Mouse (Mus musculus) frontal cortex, adult (tissue): ENCODE results near the gene En1.

Experiments
- ATAC-seq: cut with Nextera tagmentation; 2 replicates; pipeline ENCODE4 v1.9.2; 2017; ENCODE audit warnings: mild to moderate bottlenecking, moderate library complexity, mixed read lengths; ENCODE audit not compliant: low TSS enrichment

Gene En1

DNA sequence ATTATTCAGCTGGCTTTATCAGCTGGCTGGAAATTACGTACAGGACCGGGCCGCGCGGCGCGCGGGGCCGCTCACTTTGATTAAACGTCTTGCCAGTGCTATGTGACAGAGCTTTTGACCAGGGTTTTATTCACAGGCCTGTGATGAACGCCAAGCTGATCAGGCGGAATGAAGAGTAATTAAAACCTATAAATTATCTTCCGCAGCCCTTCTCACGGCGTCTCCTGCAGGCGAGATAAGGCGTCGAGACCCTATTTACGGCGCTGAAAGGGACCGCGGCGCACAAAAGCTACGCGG lies 2.1 kb upstream of the En1 start:
- no peak for ATAC-seq

- no peak for ATAC-seq
Observed at GRCm38 (mm10) chr1:120600516-120601252, 1.5 kb upstream of the En1 start.

DNA sequence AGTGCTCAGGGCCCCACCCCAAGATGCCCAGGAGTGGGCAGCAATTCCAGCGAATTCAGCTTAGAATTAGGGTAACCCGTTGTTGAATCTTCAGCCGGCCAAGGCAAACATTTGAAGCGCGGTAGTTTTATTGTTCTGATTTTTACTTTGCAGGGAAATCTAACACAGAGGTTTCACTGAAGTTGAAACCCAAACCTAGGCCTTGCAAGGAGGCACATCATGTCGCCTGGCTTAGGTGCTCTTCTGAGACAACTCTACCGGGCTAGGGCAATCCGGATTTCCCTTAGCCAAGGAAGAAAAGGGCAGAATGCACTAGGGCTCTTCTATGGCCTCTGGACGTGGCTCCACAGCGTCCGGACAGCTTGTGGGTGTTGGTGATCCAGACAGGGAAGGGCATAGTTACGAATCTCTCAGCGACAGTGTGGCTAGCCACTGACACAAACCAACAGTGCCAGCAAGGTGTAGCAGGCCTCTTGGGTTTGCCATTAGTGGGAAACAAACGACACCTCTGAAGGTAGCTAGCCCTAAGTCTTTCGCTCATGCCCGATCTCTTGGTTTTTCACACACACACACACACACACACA lies 873 bp upstream of the En1 start:
- ATAC-seq, result no peak

DNA sequence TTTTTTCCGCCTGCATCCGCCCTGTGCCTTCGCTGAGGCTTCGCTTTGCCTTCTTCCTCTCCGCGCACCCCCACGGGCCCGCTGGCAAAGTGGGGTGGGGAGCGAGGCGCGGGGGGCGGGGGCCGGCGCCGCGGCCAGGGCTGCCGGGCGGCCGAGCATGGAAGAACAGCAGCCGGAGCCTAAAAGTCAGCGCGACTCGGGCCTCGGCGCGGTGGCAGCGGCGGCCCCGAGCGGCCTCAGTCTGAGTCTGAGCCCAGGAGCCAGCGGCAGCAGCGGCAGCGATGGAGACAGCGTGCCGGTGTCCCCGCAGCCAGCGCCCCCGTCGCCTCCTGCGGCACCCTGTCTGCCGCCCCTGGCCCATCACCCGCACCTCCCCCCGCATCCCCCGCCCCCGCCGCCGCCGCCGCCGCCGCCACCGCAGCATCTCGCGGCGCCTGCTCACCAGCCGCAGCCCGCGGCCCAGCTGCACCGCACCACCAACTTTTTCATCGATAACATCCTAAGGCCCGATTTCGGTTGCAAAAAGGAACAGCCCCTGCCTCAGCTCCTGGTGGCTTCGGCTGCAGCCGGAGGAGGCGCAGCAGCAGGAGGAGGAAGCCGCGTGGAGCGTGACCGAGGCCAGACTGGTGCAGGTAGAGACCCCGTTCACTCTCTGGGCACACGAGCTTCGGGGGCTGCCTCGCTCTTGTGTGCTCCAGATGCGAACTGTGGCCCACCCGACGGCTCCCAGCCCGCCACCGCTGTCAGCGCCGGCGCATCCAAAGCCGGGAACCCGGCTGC lies 848 bp downstream of the En1 start:
- ATAC-seq, result no peak

- ATAC-seq, result no peak
Observed at GRCm38 (mm10) chr1:120603656-120604051, 1.4 kb downstream of the En1 start.

DNA sequence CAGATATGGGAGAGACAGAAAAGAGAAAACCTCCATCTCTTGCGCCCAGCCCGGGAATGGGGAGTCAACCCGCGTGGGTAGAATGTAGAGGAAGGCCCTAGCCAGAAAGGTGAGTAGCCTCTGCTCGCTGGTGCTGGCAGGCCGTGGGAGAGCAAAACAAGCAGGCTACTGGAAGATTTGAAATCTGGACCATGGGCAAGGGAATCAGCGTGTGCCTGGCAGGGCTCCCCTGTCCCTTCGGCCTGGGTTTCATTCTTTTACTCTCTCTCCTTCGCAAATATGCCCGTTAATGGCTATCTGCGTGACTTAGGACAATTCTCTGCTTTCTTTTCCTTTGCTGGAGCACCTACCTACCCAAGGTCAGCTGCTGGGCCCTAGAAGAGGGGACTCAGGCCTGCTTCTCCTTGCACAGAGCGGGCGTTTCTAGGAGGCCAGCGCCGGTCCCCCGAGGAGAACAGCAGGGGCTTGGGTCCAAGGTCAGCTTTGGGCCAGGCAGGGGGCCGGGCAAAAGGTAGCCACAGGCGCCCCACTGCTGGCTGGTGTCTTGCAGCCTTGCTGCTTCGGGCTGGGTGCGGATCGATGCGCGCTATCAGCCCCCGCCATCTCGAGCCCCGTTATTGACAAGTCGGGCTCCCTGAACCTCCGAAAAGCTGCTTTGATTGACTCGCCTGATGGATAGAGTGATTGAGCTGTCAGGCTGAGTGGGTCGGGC lies 2.4 kb downstream of the En1 start:
- no peak for ATAC-seq

DNA sequence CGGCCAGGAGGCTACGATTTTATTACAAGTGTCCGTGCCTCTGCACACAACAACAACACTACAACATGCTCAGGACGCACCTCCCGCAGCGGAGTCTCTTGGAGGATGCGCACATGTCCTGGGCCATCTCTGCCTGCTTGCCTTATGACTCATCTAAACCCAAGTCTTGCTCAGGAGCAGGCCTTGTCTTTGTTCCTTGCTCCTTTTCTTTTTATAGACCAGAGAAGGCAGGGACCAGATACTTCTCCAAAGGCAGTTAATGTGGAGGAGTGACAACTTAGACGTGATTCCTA lies 2.9 kb downstream of the En1 start:
- ATAC-seq, result no peak

DNA sequence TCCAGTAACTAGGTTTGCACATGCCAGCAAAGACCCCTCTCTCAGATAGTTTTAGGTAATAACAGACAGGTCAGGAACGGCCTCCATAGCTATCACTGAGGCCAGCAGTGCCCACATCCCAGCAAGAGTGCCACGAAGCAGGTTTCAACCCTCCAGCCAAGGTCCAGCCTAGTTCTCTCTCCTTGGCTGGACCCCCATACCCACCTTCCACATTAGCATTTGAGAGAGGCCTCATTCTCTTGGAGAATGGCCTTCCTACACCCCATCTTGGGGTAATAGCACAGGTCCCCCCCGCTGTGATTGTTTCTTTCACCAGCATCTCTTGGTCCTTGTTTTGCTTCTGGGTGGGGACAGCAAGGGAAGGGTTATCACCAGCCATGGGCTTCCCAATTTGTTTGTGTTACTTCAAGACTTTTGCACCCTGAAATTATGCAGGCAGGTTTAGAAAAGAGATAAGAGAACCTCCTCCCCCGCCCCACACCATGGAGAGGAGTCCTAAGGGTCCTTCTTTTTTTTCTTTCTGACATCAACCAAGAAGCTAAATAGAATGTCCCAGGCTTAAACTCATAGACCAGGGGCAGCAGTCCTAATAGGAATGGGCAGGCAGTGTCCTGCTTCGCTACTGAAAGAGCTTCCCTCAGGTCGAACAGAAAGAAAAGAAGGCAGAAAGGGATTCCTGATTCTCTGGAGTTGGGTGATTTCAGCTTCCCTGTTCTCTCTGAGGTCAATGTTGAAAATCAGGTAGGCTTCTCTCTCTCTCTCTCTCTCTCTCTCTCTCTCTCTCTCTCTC lies 3.5 kb downstream of the En1 start:
- ATAC-seq, result no peak

DNA sequence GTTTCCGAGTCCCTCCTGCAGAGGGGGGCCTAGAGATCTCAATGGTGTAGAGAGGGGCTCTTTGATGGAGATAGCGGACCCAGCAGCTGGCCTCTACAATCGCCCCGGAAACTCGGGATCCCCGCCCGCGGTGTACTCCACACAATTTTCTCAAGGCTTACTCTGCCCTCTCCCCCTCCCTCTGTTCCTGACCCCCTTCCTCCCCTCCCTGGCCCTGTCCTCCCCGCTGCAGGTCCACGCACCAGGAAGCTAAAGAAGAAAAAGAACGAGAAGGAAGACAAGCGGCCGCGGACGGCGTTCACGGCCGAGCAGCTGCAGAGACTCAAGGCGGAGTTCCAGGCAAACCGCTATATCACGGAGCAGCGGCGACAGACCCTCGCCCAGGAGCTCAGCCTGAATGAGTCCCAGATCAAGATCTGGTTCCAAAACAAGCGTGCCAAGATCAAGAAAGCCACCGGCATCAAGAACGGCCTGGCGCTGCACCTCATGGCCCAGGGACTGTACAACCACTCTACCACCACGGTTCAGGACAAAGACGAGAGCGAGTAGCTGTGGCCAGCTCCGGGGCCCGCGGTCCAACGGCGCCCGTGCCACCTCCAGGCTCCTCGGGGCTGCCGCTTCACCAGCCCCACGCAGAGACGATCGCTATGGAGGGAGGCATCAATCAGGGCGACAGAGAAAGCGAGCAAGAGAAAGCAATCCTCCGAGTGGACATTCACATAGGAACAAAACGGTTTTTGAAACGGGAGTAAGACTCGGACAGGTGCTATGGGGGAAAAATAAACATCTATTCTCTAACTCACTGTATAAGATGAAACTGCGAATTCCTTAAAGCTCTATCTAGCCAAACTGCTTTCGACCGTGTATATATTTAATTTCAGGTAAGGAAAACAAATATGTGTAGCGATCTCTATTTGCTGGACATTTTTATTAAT lies 4.7 kb downstream of the En1 start:
- ATAC-seq, result no peak

GRCm38 (mm10) chr1:120607576-120608400 lies 5.6 kb downstream of the En1 start:
- ATAC-seq, result no peak

DNA sequence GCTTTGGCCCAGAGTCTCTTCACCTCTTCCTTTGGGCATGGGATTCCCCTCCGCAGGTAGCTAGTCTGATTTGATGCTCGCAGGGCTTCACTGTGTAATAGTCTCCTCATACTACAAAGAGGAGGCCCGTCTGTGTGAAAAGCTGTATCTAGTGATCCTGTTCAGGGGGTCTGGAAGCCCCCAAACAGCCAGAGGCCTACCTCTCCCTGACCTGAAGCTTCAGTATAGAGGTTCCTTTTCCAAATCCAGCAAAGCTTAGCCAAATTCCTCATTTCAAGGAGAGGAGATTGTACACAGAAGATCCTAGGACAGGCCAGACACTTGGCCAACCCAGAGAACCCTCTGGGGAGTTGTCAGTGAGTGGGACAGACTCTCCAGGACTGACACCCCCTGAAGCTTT lies 6.2 kb downstream of the En1 start:
- ATAC-seq, result no peak

- ATAC-seq, result no peak
Observed at GRCm38 (mm10) chr1:120609611-120610010, 7.4 kb downstream of the En1 start.

DNA sequence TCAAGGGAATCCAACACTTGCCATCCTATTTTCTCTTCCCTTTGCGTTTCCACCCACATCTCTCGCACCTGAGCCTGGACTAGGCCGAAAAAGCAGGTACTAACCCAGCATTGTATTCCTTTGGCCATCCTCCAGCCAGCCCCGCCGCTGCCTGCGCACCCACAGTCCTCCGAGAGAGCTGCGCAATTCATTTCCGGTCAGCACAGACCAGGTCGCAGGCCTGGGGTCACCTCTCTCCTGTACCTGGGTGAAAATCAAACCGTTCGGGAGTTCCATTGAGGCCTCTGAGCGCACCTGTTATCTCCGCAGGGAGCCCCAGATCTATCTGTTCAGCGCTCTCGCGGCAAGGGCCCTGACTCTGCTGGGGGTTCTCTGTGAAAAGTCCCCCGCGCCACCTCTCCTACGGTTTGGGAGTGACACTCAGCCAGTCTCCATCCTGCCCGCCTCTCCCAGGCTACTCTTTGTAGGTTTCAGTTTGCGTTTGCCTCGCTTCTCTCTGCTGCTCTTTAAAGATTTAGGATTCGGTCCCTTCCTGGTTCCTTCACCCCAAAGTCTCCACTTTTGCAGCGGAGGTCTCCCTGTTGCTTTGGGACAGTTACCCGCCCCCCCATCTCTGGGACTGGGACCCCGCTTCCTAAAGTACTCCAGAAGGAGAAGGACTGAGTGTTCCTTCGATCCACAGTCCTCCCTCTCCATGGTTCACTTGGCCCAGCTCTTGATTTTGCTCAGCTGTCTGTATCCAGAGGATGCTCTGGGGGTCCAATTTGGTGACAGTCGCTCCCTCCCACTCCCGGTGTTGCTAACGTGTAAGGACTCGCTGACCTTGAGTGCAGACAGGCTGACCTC lies 11.5 kb downstream of the En1 start:
- no peak for ATAC-seq

GRCm38 (mm10) chr1:120614307-120615100 lies 12.3 kb downstream of the En1 start:
- ATAC-seq, result no peak

DNA sequence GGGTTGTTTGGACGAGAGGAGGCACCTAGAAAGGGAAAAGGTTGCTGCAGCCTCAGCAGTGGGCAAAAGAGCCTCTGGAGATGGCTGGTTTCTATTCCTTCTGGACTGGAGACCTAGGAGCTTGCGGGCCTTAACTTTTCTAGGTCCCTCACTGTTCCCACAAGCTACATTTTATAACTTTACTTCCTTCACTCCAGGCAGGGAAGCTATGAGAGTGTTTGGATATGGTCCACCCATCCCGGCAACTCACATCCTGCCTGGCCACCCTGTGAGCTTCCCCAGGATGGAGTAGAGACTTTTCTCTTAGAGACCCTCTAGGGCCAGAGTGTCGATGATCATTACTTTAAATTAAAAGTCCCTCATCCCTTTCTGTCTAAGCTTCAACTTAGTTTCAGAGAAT lies 13.3 kb downstream of the En1 start:
- no peak for ATAC-seq

DNA sequence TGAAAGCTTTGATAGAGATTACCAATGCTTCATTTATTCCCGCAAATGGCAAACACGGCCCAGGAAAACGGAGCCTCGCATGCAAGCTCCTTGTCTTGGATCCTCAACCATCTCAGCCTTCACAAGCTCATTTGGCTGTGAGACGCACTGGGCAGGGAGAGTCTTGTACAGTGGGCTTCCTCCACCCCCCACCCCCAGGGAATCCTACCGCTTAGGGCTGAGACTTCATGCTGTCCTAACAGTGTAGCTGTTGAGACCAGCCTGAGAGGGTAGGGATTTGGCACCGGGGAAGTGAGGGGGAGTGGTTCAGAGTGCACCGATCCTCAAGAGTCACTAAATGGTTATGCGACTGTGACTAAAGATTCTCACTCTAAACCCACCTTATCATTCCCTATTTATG lies 13.7 kb downstream of the En1 start:
- no peak for ATAC-seq

- no peak for ATAC-seq
Observed at GRCm38 (mm10) chr1:120621383-120621782, 19.2 kb downstream of the En1 start.

- no peak for ATAC-seq
Observed at GRCm38 (mm10) chr1:120626930-120627621, 24.9 kb downstream of the En1 start.
